Mouse (Mus musculus) thymus, postnatal 10 days (tissue): ENCODE measurements around the gene Ntsr1.

ENCODE experiments used
- DNase-seq, 2 experiments: peaks; one replicate each; pipeline ENCODE4 v3.0.0; 2021; ENCODE audit warnings: low spot score in 2 of 2

Ntsr1 gene

DNA sequence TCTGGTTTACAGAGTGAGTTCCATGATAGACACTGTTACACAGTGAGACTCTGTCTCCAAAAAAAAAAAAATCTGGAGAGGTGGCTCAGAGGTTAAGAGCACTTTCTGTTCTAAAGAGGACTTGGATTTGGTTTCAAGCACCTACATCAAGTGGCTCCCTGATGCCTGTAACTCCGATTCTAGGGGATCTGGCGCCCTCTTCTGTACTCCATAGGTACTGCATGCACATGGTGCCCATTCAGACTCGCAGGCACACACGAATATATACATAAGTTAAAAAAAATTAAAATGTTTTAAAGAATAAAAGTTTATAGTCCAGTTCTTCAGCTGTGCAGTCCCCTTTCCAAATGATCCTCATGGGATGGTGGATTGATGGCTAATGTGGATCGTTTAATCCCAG, 60.5 kb downstream of the Ntsr1 start:
- DNase-seq: no peak

DNA sequence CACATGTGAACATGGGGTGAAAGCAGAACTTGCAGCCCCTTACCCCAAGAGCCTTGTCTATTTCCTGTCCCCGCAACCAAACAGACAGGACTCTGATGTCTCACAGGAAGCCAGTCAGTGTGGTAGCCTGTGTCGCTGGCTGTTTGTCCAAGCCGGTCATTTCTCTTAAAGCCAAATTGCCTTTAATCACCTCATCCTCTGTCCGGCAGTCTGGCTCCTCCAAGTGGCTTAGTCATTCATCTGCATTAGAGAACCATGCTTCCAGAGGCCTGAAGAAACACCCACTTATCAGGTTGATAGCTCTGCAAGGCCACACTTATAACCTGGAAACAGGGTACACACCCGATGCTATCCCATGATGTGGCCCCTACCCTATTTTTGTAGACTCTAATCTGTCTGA, 62.4 kb downstream of the Ntsr1 start:
- no peak for DNase-seq

DNA sequence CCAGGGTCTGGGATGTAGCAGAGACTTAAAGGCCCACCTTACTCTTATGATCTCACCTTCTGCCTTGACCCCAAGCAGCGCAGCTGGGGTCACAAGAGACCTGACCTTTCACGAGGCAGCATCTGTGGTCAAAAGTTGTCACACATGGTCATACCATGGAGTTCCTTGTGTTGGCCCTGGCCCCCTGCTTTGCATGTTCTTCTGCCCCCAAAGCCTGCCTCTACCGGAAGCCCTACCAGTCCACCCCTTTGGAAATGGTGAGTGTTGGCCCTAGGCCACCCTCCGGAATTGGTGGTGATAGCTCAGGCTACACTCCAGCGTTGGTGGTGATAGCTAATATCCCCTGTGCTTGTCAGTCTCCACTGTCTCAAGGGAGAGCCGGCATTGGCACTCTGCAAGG, 63.5 kb downstream of the Ntsr1 start:
- DNase-seq: no peak

DNA sequence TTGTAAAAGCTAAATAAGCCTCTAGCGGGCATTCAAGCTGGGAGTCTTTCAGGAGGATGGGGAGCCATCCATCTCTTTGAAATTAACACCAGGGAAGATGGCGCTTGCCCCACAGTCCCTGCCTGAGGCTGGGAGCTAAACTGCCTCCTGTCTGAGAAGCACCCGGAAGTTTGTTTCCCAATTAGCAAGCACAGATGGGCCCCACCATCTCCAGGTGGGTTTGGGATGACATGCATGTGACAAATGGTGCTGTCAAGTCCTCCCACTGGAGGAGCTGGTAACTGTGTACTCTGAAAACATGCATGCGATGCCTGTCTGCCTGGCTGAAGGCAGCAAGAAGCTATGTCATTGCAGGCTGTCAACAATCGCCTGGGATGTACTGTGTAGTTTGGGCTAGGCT, 64.1 kb downstream of the Ntsr1 start:
- no peak for DNase-seq

GRCm38 (mm10) chr2:180566240-180566913, 66.6 kb downstream of the Ntsr1 start:
- DNase-seq: peak in 1 of 2 experiments; percentile 52

GRCm38 (mm10) chr2:180569028-180569643, 69.4 kb downstream of the Ntsr1 start:
- no peak for DNase-seq

DNA sequence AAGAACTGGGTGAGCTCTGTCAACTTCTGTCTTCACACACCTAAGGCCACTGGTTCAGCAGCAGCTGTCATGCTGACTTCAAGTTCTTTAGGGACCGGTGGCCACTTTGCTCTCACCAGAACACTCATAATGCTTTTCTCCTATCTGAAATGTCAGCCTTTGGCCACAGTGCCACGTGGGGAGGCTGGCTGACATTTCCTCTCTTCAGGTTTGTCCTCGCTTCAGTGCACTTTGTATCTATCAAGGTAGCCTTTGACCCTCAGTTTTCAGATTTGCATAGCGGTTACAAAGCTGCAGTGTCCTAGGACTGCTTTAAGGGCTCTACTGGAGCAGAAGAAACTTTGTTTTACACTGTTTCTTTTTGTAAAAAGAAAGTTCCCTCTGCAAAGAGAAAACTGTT, 76.7 kb downstream of the Ntsr1 start:
- DNase-seq: no peak

GRCm38 (mm10) chr2:180578686-180579085, 78.9 kb downstream of the Ntsr1 start:
- peak in 1 of 2 experiments; percentile 67 for DNase-seq

DNA sequence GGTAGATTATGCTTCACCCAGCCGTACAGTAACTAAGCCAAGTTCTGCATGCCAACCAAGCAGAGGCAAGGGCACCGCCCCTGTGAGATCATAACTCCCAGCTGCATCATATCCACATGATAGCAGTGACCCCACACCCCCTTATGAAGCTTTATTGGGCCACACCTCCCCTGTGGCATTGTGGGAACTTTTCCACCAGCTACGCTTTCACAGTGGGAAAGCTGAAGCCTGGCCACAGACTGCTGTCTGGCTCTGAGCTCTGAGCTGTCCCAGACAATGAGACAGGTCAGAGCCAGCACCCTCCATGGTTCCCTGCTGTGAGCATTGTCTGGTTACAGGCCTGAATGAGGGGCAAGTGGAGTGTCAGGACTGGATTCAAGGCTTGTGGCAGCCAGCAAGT, 81.2 kb downstream of the Ntsr1 start, which contains the start of gene Mrgbp:
Gene Mrgbp, plus strand, starts transcription at position 303 of the 400 bp plus-strand sequence.
- no peak for DNase-seq

- peak; percentile 92 to 99 for DNase-seq
Observed at GRCm38 (mm10) chr2:180582481-180583153, 82.8 kb downstream of the Ntsr1 start.

DNA sequence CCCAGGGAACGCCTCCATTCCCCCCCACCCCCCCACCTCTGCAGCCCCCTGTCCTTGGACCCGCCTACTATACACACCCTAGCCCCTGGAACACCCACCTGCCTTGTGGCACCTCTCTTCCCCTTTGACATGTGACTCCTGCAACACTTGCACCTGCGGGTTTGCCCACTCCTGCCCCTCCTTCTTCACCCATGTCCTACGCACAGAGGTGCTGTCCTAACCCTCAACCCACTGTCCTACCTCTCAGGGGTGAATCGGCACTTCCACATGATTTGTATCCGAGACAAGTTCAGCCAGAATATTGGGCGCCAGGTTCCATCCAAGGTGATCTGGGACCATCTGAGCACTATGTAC, 83.4 kb downstream of the Ntsr1 start:
- DNase-seq: peak in 1 of 2 experiments; percentile 51

DNA sequence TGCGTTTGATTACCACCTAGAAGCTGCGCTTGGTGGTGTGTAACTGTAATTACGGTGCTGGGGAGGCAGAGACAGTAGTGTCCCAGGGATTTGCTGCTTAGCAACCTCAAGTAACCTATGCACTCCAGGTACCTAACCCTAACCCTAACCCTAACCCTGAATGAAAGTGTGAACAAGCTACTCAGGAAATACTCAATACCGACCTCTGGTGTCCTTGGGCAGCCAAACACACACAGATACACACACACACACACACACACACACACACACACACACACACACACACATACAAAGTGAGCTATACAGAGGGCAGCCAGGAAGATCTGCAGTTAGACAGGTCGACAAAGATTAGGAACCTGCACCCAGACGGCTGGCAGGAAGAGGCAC, 89.0 kb downstream of the Ntsr1 start:
- no peak for DNase-seq

DNA sequence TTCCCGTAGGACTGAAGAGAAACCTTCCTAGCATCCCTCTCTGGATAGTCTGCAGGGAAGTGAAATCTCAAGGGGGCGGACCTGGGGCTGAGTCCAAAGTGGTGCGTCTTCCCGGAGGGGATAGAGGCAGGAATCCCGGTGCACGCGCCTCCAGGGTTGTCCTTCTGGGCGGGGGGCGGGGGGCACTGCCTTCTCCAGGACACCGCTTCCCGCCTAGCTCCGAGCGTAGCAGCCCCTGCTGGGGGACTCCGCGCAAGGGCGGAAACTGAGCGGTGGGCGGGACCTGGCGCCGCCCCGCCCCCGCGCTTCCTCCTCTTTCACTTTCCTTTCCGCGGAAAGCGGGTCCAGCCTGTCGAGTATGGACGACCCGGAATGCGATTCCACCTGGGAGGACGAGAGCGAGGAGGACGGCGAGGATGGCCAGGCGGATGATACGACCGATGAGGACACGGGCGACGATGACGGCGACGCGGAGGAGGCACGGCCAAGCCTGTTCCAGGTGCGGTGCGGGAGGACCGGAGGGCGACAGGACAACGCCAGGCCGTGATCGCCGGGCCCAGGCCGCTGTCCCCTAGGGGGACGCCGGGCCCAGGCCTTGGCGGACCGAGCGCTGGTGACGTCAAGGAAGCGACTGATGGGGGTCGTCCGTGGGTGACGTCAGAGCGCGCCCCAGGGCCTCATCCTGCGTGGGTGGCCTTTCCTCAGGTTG, 89.5 kb downstream of the Ntsr1 start, which contains the start of gene Ogfr:
Gene Ogfr, plus strand, starts transcription at position 123 of the 709 bp plus-strand sequence.
- DNase-seq: peak; percentile 79 to 86
